Mouse (Mus musculus) T-helper 1 cell (primary cell): ENCODE data around the gene Gm6408.
"Not testable (repeated sequence)": the region's sequence is repeated elsewhere in the genome, so short reads cannot be mapped to it uniquely, and the experiment has no call there.

ENCODE experiments used
- in situ Hi-C: fragments of 300-600 bp; cut with MboI, MseI; formaldehyde crosslinking; loops from one replicate; pipeline ENCODE4 v1.15.1; 2025; ENCODE audit warnings: high pct_unique_total_duplicates

Gm6408 gene

DNA sequence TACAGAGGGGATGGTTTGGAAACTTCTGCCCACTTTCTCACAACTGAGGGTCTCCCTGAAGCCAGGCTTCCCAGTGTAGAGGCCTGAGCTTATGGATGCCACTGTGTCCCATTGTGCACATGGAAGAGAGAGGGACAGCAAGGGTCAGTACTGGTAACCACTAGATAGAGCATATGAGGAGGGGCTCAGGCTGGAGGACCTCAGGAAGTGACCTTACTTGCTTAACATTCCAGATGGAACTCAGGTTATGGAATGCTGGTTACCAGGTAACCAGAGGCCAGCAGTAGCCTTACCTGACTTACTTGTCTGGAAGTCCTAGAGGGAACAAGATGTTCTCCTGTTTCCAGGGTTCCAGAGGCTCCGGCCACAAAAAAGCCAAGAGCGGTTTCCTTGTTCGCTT lies at the start of gene Gm6408:
Gene Gm6408 (plus strand): TSS at position 301 of the 400 bp plus-strand sequence.
- in situ Hi-C loops = loop anchor here (5.0 kb wide), 1 partner anchor 319 kb away; the partner anchor contains the start of gene Gm5565

- in situ Hi-C loops = no loop called here
Measured at GRCm38 (mm10) chr5:146432476-146432875, 49.3 kb upstream of the Gm6408 start.

GRCm38 (mm10) chr5:146435316-146435715 lies 46.4 kb upstream of the Gm6408 start:
- in situ Hi-C loops = no loop called here

DNA sequence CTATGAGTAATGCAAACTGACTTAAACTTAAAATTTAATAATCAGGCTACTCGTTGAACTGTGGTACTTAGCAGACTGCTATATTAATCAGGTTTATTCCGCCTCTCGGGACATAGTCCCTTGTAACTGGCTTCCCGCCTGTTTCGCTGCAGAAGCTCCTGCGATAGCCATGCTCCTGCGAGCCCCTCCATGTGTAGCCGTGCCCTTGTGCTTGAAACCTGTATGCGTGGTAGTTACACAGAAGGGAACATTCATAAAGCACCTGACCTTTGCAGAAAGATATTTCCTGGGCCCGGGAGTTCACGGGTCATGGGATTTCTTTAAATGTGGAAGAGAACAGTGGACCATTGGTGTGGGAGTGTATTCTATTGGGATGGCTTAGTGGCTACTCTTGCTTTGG lies 45.0 kb upstream of the Gm6408 start:
- in situ Hi-C loops = no loop called here

DNA sequence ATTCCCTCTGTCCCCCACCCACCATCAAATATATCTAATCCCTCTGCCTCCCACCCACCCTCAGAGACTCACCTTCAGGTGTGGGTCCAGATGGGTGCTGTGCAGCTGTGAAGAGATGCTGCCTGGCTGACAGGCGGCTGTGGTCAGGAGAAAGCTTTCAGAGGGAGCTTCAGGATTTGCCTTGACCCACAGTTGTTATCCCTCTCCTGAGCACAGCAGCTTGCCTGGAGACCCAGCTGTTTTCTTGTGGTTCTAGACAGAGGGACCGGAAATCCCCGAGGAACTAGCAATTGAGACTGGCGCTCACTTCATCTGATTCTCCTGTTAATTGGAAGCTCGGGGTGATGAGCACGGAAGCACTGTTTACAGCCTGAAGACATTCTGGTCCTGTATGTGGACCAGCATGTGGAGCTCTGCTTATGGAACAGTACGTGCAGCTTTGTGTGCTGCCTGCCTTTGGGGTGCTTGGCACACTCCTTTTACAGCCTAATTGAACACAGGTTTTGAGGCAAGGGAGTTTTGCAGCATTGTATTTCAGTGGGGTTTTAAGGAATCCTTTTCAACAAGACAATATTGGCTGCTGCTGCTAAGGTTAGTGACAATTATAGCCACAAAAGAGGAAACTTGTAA lies 42.5 kb upstream of the Gm6408 start:
- in situ Hi-C loops = no loop called here

- in situ Hi-C loops = no loop called here
Measured at GRCm38 (mm10) chr5:146440273-146440672, 41.5 kb upstream of the Gm6408 start.

GRCm38 (mm10) chr5:146442767-146443166 lies 39.0 kb upstream of the Gm6408 start:
- in situ Hi-C loops = no loop called here

GRCm38 (mm10) chr5:146446633-146447032 lies 35.1 kb upstream of the Gm6408 start:
- in situ Hi-C loops = no loop called here

DNA sequence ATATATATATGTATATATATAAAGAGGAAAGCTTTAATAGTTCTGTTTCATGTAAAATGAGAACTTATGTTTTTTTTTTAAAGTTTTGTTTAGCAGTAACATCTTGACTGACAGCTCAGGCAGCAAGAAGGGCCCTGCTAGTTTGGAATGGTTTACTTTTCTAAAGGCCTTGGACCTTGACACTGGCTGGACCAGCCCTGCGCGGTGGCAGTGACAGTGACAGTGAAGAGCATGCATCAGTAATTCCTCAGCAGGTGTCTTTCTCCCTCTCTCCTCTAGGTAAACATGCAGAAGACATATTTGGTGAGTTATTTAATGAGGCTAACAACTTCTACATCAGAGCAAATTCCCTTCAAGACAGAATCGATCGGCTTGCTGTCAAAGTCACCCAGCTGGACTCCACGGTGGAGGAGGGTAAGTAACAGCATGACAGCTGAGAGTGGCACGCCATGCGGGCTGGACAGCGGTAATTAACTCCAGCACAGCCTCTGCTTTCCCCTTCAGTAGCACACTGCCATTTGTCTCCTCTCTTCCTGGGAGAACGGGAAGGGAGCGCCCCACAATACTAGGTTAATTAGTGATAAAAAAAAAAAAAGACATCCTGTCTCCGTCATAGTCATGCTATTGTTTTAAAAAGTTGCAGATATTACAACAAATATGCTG lies 30.0 kb upstream of the Gm6408 start:
- in situ Hi-C loops = no loop called here

GRCm38 (mm10) chr5:146453556-146453955 lies 28.2 kb upstream of the Gm6408 start:
- in situ Hi-C loops = no loop called here

DNA sequence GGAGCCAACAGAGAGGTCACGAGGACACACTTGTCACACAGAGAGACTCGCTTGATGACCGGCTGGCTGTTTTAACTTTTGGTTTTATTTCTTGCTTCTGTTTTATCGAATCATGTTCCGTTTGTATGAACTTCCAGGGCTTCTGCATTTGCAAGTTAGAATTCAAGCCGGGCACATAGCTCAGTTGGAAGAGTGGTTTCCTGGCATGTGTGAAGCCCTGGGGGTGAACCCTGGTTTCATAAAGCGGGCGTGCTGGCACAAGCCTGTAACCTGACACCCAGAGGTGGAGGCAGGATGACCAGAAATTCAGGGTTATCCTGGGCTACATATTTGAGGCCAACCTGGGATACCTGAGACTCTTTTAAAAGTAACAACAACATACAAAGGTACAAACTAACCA lies 20.2 kb upstream of the Gm6408 start:
- in situ Hi-C loops = no loop called here

- in situ Hi-C loops = no loop called here
Measured at GRCm38 (mm10) chr5:146466663-146467062, 15.1 kb upstream of the Gm6408 start.

DNA sequence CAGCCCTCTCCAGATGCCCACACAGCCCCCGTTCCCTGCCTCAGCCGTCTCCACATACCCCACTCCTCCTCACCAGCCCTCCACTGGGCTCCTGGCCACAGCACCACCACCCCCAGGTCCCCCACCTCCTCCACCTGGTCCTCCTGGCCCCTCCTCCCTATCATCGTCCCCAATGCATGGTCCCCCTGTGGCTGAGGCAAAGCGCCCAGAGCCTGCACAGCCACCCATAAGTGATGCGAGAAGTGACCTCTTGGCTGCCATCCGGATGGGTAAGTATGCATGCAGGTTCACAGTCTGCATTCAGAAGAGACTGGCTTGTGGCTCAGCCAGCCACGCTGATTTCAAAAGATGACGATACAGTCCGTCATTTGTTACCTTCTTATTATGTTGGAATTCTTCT lies 13.5 kb upstream of the Gm6408 start:
- in situ Hi-C loops = no loop called here

GRCm38 (mm10) chr5:146470821-146471220 lies 10.9 kb upstream of the Gm6408 start:
- in situ Hi-C loops = no loop called here

DNA sequence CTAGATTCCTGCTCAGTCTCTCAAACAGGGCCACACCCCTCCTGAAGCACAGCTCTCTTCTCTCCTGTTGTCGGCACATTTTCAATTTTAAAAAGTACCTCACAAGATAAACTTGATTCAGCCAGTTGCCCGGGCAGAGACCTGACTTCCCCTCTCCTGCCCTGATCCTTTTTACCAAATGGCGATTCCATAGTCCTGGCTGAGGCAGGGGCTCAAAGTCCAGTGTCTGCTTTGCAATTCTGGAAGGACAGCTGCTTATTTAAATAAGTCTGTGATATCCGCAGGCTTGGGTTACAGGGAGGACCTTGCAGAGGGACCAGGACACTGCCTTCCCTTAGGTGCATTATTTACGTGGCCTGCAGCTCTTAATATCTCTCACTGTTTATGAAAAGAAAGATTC lies 10.5 kb upstream of the Gm6408 start:
- in situ Hi-C loops = no loop called here

DNA sequence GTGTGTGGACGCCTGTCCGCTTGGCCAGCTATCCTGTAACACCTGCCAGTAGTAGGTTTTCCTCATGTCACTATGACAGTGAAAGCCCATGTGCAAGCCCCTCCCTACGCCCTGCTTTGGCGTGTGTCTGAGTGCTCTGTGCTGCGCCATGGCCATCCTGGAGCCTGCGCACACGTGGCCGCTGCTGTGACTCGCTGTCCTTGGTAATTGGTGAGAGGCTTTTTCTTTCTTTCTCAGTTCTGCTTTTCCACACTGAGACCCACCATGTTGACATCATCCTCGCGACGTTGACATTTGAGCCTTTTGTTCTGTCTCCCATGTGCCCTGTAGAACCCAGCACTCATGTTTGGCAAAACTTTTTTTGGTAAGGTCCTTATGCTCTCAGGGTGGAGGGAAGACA lies 9.9 kb upstream of the Gm6408 start:
- in situ Hi-C loops = no loop called here

DNA sequence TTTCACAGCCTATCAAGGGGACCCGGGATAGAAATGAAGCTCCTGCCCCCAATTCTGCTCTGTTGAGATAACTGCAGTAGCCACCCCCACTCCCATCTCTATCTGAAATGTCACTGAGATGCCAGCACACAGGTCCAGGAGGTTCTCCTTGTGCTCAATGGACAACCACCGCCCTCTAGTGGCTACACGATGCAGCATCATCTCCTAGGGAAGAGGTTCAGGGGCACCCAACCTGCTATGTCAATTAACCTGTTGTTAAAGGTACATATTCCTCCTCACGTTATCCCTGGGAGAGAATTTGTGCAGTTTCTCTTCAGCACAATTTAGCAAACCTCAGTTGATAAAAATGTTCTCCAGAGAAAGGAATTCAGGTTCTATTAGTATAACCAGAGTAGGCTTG lies 2.2 kb upstream of the Gm6408 start:
- in situ Hi-C loops = loop anchor here (5.0 kb wide), 1 partner anchor 297 kb away; no protein-coding TSS in a partner anchor

DNA sequence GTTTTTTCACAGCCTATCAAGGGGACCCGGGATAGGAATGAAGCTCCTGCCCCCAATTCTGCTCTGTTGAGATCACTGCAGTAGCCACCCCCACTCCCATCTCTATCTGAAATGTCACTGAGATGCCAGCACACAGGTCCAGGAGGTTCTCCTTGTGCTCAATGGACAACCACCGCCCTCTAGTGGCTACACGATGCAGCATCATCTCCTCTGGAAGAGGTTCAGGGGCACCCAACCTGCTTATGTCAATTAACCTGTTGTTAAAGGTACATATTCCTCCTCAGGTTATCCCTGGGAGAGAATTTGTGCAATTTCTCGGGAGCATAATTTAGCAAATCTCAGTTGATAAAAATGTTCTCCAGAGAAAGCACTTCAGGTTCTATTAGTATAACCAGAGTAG lies 7.2 kb downstream of the Gm6408 start:
- in situ Hi-C loops = not testable (repeated sequence)

DNA sequence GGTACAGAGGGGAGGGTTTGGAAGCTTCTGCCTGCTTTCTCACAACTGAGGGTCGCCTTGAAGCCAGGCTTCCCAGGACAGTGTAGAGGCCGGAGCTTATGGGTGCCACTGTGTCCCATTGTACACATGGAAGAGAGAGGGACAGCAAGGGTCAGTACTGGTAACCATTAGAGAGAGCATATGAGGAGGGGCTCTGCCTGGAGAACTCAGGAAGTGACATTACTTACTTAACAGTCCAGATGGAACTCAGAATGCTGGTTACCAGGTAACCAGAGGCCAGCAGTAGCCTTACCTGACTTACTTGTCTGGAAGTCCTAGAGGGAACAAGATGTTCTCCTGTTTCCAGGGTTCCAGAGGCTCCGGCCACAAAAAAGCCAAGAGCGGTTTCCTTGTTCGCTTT lies 9.3 kb downstream of the Gm6408 start, which contains the start of gene Gm6370:
Gene Gm6370 (plus strand): TSS at position 301 of the 400 bp plus-strand sequence.
- in situ Hi-C loops = not testable (repeated sequence)

DNA sequence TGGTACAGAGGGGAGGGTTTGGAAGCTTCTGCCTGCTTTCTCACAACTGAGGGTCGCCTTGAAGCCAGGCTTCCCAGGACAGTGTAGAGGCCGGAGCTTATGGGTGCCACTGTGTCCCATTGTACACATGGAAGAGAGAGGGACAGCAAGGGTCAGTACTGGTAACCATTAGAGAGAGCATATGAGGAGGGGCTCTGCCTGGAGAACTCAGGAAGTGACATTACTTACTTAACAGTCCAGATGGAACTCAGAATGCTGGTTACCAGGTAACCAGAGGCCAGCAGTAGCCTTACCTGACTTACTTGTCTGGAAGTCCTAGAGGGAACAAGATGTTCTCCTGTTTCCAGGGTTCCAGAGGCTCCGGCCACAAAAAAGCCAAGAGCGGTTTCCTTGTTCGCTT lies 20.3 kb downstream of the Gm6408 start, which contains the start of gene 4930449I24Rik:
Gene 4930449I24Rik (plus strand): TSS at position 301 of the 400 bp plus-strand sequence.
- in situ Hi-C loops = not testable (repeated sequence)

DNA sequence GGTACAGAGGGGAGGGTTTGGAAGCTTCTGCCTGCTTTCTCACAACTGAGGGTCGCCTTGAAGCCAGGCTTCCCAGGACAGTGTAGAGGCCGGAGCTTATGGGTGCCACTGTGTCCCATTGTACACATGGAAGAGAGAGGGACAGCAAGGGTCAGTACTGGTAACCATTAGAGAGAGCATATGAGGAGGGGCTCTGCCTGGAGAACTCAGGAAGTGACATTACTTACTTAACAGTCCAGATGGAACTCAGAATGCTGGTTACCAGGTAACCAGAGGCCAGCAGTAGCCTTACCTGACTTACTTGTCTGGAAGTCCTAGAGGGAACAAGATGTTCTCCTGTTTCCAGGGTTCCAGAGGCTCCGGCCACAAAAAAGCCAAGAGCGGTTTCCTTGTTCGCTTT lies 32.1 kb downstream of the Gm6408 start, which contains the start of gene Gm3402:
Gene Gm3402 (plus strand): TSS at position 301 of the 400 bp plus-strand sequence.
- in situ Hi-C loops = not testable (repeated sequence)

- in situ Hi-C loops = not testable (repeated sequence)
Measured at GRCm38 (mm10) chr5:146525501-146525900, 43.7 kb downstream of the Gm6408 start, which contains the start of gene Gm3404. Gm3404 (plus strand) TSS chr5:146525801.
